Mouse (Mus musculus) Muller cell, postnatal 12 days (primary cell): ENCODE measurements around the gene Gjb2.

Experiments
- DNase-seq: peaks from one replicate; pipeline ENCODE4 v3.0.0-alpha.2; 2015; ENCODE audit errors: inconsistent ontology term

The Gjb2 gene

DNA sequence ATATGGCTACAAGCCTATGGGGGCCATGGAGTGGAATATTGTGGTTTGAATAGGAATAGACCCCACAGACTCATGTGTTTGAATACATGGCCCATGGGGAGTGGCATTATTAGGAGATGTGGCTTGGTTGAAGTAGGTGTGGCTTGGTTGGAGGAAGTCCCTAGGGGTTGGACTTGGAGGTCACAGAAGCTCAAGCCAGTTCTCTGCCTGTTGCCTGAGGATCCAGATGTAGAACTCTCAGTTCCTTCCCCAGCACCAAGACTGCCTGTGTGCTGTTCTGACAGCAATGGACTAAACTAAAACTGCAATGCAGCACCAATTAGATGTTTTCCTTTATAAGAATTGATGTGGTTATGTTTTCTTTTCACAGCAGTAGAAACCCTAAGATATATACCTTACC lies 38.4 kb downstream of the Gjb2 start:
- DNase-seq: no peak

DNA sequence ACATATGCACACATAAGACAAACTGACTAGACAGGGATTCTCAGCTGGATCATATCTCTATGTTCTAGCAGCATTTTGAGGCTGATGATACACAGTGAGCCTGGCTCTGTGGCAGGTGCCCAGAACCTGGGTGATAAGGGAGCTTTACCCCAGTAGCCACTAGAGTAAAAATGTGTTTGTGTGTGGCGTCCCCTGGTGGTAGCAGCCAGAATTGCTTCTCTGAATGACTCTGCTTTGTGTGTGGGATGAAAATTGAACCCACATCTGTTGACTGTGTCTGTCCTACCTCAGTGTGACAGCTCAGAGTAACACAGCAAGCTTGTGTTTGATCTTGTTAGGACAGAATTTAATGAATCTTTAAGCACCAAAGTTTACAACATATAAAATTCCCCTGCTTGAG lies 44.5 kb downstream of the Gjb2 start:
- DNase-seq: peak; percentile 60

DNA sequence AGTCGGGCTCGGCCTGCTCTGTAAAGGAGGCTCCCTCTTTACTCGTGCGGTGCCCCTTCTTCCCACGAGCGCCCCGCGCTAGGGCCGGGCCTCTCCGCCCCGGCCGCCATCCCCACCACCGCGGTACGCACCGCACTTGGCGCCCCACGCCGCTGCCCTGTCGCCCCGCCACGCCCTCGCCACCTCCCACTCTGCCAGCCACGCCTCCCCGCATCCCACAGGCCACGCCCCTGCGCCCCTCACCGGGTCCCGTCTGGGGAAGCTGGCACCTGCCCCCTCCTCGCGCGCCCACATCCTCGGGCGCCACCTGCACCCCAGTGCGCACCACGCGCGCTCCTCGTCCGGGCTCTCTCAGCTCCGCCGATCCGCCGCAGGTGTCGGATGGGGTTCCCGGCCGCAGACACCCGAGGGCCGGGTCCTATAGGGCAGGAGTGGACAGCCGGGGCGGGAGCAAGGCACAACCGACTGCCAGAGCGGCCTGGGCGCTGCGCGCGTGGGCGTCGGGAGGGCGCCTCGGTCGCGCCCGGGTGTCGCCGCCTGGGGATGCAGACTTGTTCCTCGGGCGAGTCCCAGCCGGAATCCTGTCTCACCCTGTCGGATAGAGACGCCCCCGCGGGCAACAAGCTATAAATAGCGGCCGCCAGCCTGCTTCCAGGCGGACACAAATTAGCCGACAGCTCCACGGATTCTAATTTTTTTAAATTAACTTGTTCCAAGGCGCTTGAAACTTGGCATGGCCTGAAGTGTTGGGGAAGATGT lies 46.8 kb downstream of the Gjb2 start, which contains the start of gene Gja3:
Gja3 (minus strand) TSS at position 538 of the 759 bp plus-strand sequence.
- DNase-seq: peak; percentile 80

DNA sequence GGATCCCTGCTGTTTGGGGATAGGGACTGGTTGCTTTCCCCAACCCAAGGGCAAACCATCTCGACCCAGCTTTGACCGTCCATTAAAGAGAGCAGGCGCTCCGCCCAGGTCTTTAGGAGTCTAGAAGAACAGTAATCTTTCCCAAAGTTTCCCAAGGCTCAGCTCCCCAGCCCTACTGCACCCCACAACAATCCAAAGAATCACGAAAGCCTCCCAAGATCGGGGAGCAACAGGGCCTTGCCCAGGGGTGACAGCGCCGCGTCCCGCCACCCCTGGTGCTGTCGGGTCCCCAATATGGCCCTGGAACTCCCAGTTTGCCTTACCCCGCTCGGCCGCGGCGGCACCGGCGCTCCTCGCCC lies 47.3 kb downstream of the Gjb2 start:
- no peak for DNase-seq

DNA sequence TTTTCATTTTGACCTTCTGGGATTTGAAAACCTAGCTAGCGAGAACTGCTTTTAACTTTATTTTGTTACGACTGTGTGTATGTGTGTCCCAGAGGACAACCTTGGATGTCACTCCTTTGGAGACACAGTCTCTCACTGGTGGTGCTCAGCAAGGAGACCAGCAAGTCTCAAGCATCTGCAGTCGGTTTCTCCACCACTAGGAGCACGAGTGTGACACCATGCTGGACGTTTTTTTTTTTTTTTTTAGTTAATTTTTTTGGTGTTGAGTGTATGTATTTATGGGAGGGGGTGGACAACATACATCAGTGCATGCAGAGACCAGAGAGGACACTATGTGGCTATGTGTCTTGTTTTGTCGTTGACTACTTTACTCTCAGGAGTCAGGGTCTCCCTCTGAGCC lies 51.8 kb downstream of the Gjb2 start:
- no peak for DNase-seq
